Mouse (Mus musculus) lung, postnatal 14 days (tissue): ENCODE data around the gene Steap4.
"Not testable (repeated sequence)": the region's sequence is repeated elsewhere in the genome, so short reads cannot be mapped to it uniquely, and the experiment has no call there.

Experiments
- DNase-seq: peaks from one replicate; pipeline ENCODE4 v3.0.0; 2021

Gene Steap4

GRCm38 (mm10) chr5:7991631-7992030 lies 31.4 kb downstream of the Steap4 start:
- not testable (repeated sequence) for DNase-seq

DNA sequence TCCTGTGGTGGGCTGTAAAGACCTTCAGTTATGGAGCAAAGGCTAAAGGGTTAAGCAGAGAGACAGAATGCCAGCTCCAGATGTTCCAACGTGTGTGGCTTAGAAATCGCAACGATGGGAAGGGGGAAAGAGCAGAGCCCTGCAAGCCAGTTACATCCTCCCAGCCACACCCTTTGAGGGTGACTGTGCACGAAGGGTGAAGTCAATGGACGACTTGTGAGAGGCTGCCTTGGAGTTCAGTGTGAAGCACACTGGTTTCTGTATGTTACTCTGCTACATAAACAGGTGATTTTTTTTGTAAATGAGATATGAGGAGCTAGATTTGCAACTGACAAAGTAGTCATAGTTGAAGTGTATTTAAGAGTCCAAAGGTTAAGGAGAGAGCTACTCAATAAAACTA lies 33.5 kb downstream of the Steap4 start:
- no peak for DNase-seq

GRCm38 (mm10) chr5:7995288-7995897 lies 35.1 kb downstream of the Steap4 start:
- DNase-seq, result no peak

DNA sequence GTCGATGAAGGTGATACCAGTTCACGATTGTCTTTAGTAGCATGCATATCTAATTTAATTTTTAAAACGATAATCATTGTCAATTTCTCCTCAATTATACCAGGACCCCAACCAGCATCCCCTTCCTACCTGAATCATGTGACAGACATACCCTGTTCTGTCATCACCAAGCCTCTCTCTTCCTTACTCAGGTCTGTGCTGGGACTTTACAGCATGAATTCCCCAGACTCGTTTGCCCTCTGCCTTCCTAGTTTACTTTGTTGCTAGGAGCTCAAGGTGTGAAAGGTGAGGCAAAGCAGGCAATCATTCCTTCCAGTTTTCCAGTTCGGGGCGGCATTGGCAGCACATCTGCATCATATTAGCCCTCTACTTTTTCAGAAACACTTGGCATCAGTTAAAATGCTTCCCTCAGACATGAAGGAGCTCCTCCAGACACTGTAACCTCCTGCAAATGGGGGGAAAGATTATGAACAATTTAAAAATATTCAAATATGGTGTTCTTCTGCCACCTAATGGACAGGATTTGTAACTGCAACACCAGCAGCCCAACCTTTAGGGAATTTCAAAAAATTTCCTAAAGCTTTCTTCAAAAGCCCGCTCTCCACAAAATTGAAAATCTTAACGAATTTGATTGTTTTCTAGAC lies 36.3 kb downstream of the Steap4 start:
- DNase-seq, result no peak

- DNase-seq, result no peak
These were observed 36.8 kb downstream of the Steap4 start for GRCm38 (mm10) chr5:7997086-7997485.

DNA sequence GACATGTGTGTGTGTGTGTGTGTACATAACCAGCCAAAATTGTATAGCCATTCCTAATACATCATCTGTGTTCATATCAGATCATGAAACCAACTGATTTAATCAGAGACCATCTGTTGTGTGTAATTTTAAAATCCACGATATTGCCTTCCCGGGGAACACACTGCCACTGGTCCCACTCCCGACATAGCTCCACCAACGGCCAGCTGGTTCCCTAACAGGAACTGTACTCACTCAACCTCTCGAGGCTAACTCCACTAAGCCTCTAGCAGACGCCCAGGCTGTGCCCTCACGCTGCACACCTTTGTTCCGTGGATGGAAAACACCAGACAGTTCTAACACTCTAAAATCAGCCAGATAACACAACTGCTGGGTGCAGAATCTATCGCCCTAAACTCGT lies 40.2 kb downstream of the Steap4 start:
- DNase-seq, result no peak

DNA sequence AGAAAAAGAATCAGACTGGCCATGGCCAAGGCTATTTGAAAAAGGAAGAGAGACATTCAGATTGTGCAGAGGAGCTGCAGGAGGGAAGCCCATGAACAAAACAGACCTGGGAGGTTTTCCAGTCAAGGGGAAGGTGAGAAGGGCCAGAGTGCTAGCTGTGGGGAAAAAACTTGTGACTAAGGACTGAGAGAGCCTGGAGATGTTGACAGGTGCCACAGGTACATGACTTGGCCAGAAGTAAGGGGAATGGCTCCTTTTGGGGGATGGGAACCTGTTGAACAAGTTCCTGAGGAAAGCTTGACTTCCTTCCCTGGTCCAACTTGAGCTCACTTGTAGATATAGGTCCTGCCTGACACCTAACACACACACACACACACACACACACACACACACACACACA lies 42.6 kb downstream of the Steap4 start:
- DNase-seq, result no peak

GRCm38 (mm10) chr5:8013276-8013675 lies 53.0 kb downstream of the Steap4 start:
- no peak for DNase-seq
